Mouse (Mus musculus) MEL (cell line): ENCODE results near the gene Evc. TPM values are rescaled to one million over a fixed set of nuclear protein-coding genes. Genes with fewer than 3 reads are reported as not detected.

Experiments
- DNase-seq: peaks from one replicate; pipeline ENCODE4 v3.0.0; 2011; ENCODE audit warnings: low read depth, low spot score
- H3K27ac ChIP-seq: 2 replicates; pipeline ENCODE4 v1.5.1; 2012; ENCODE audit warnings: low read depth, mild to moderate bottlenecking, control low read depth, low read length, moderate library complexity; ENCODE audit not compliant: control insufficient read depth
- H3K27me3 ChIP-seq, 2 experiments: fragments of 150-350 bp in 1 of 2; sonication (generic) in 1 of 2; 2 replicates each; pipeline ENCODE4 v1.6.1; 2012; ENCODE audit warnings: low read length in 2 of 2, mild to moderate bottlenecking in 2 of 2, improper control_type of control experiment in 1 of 2, moderate library complexity in 1 of 2; ENCODE audit not compliant: insufficient read depth in 2 of 2, control insufficient read depth in 1 of 2
- H3K36me3 ChIP-seq, 2 experiments: 2 replicates each; pipeline ENCODE4 v1.6.1; 2012 to 2014; ENCODE audit warnings: low read length in 2 of 2, improper control_type of control experiment in 1 of 2, inconsistent platforms in 1 of 2, mild to moderate bottlenecking in 1 of 2; ENCODE audit not compliant: insufficient read depth in 2 of 2, control insufficient read depth in 1 of 2
- H3K4me1 ChIP-seq, 2 experiments: fragments of 150-350 bp in 1 of 2; sonication (generic) in 1 of 2; 2 replicates each; pipeline ENCODE4 v1.6.1; 2012; ENCODE audit warnings: low read length in 2 of 2, improper control_type of control experiment in 1 of 2, mild to moderate bottlenecking in 1 of 2; ENCODE audit not compliant: insufficient read depth in 2 of 2, control insufficient read depth in 1 of 2
- H3K4me3 ChIP-seq, 2 experiments: fragments of 150-350 bp in 1 of 2; sonication (generic) in 1 of 2; 2 replicates each; pipeline ENCODE4 v1.5.1; 2012; ENCODE audit warnings: low read depth in 2 of 2, low read length in 2 of 2, mild to moderate bottlenecking in 2 of 2, moderate library complexity in 2 of 2, control low read depth in 1 of 2, improper control_type of control experiment in 1 of 2; ENCODE audit not compliant: control insufficient read depth in 1 of 2, insufficient read depth in 1 of 2
- H3K79me2 ChIP-seq: 2 replicates; pipeline ENCODE4 v1.6.1; 2012; ENCODE audit warnings: mild to moderate bottlenecking, low read length, moderate library complexity; ENCODE audit not compliant: control insufficient read depth, poor library complexity, insufficient read depth
- H3K9ac ChIP-seq: 2 replicates; pipeline ENCODE4 v1.6.1; 2012; ENCODE audit warnings: low read depth, mild to moderate bottlenecking, control low read depth, low read length, moderate library complexity; ENCODE audit not compliant: control insufficient read depth, poor library complexity, severe bottlenecking
- H3K9me3 ChIP-seq: fragments of 150-350 bp; sonication (generic); replicated peaks from 2 replicates; pipeline ENCODE4 v1.6.1; 2012; ENCODE audit warnings: mild to moderate bottlenecking, low read length, improper control_type of control experiment, moderate library complexity; ENCODE audit not compliant: insufficient read depth
- BHLHE40 ChIP-seq: IDR thresholded peaks from 2 replicates; pipeline ENCODE4 v1.6.1; 2012; ENCODE audit warnings: low read depth, mild to moderate bottlenecking, inconsistent platforms, low read length, improper control_type of control experiment, borderline replicate concordance
- CHD1 ChIP-seq: IDR thresholded peaks from 2 replicates; pipeline ENCODE4 v1.6.1; 2012; ENCODE audit warnings: low read depth, mild to moderate bottlenecking, inconsistent platforms, low read length, improper control_type of control experiment
- CHD2 ChIP-seq: IDR thresholded peaks from 2 replicates; pipeline ENCODE4 v1.6.1; 2011; ENCODE audit warnings: low read length, improper control_type of control experiment
- CTCF ChIP-seq, 3 experiments: IDR thresholded peaks in 2 of 3; conservative IDR thresholded peaks in 1 of 3; 2 replicates each; pipeline ENCODE4 v1.5.1; 2011 to 2012; ENCODE audit warnings: low read length in 3 of 3, low read depth in 2 of 3, mild to moderate bottlenecking in 2 of 3, improper control_type of control experiment in 1 of 3, inconsistent platforms in 1 of 3, mixed read lengths in 1 of 3, moderate library complexity in 1 of 3; ENCODE audit not compliant: control insufficient read depth in 1 of 3, insufficient read depth in 1 of 3, poor library complexity in 1 of 3, severe bottlenecking in 1 of 3
- ETS1 ChIP-seq: IDR thresholded peaks from 2 replicates; pipeline ENCODE4 v1.6.1; 2012; ENCODE audit warnings: low read depth, mild to moderate bottlenecking, inconsistent platforms, low read length, improper control_type of control experiment, moderate library complexity
- GABPA ChIP-seq: IDR thresholded peaks from 2 replicates; pipeline ENCODE4 v1.6.1; 2012; ENCODE audit warnings: low read depth, mild to moderate bottlenecking, inconsistent platforms, low read length, improper control_type of control experiment, moderate library complexity
- HCFC1 ChIP-seq: IDR thresholded peaks from 2 replicates; pipeline ENCODE4 v1.6.1; 2012; ENCODE audit warnings: low read depth, mild to moderate bottlenecking, inconsistent platforms, low read length, improper control_type of control experiment, moderate library complexity
- MXI1 ChIP-seq: IDR thresholded peaks from 2 replicates; pipeline ENCODE4 v1.6.1; 2011; ENCODE audit warnings: mild to moderate bottlenecking, low read depth, low read length, improper control_type of control experiment
- NELFE ChIP-seq: IDR thresholded peaks from 2 replicates; pipeline ENCODE4 v1.6.1; 2011; ENCODE audit warnings: low read depth, low read length, improper control_type of control experiment
- POLR2AphosphoS2 ChIP-seq: IDR thresholded peaks from 2 replicates; pipeline ENCODE4 v1.6.1; 2011; ENCODE audit warnings: low read length, improper control_type of control experiment
- RAD21 ChIP-seq: IDR thresholded peaks from 2 replicates; pipeline ENCODE4 v1.6.1; 2011; ENCODE audit warnings: mild to moderate bottlenecking, low read depth, low read length, improper control_type of control experiment
- SIN3A ChIP-seq: IDR thresholded peaks from 2 replicates; pipeline ENCODE4 v1.6.1; 2012; ENCODE audit warnings: low read length, improper control_type of control experiment, inconsistent platforms
- SMC3 ChIP-seq: IDR thresholded peaks from 2 replicates; pipeline ENCODE4 v1.6.1; 2011; ENCODE audit warnings: low read depth, low read length, improper control_type of control experiment
- TAL1 ChIP-seq: IDR thresholded peaks from 2 replicates; pipeline ENCODE4 v1.6.1; 2012; ENCODE audit warnings: mild to moderate bottlenecking, inconsistent platforms, low read length, moderate library complexity, mixed read lengths
- TCF12 ChIP-seq: IDR thresholded peaks from 2 replicates; pipeline ENCODE4 v1.6.1; 2014; ENCODE audit warnings: low read depth, mild to moderate bottlenecking, inconsistent platforms, low read length, improper control_type of control experiment, moderate library complexity
- USF1 ChIP-seq: IDR thresholded peaks from 2 replicates; pipeline ENCODE4 v1.6.1; 2014; ENCODE audit warnings: low read depth, mild to moderate bottlenecking, inconsistent platforms, low read length, improper control_type of control experiment, moderate library complexity
- USF2 ChIP-seq, 2 experiments: IDR thresholded peaks; 2 replicates each; pipeline ENCODE4 v1.6.1; 2011 to 2012; ENCODE audit warnings: improper control_type of control experiment in 2 of 2, low read length in 2 of 2, borderline replicate concordance in 1 of 2, inconsistent platforms in 1 of 2, low read depth in 1 of 2, mild to moderate bottlenecking in 1 of 2; ENCODE audit not compliant: insufficient read depth in 1 of 2
- ZKSCAN1 ChIP-seq: IDR thresholded peaks from 2 replicates; pipeline ENCODE4 v1.6.1; 2012; ENCODE audit warnings: low read depth, mild to moderate bottlenecking, inconsistent platforms, low read length, improper control_type of control experiment, moderate library complexity
- ZNF384 ChIP-seq: IDR thresholded peaks from 2 replicates; pipeline ENCODE4 v1.6.1; 2012; ENCODE audit warnings: low read depth, mild to moderate bottlenecking, inconsistent platforms, low read length, improper control_type of control experiment
- polyA plus RNA-seq, 2 experiments: library from polyadenylated mRNA; stranded (reverse) in 1 of 2; unstranded in 1 of 2; fragments of >175 nt in 1 of 2; fragments of >200 nt in 1 of 2; gene quantifications; 2 replicates each; pipeline versions ENCODE4 v1.2.1 to v1.2.4; 2012; ENCODE audit warnings: low replicate concordance in 2 of 2, low read depth in 1 of 2; ENCODE audit not compliant: insufficient read length in 2 of 2, insufficient read depth in 1 of 2, missing spikeins in 1 of 2
- total RNA-seq: library from RNA; depleted of rRNA; stranded (reverse); fragments of 300-350 nt; gene quantifications from 2 replicates; pipeline ENCODE4 v1.2.3, GENCODE M21; 2012

Evc gene
- total and polyA plus RNA-seq, 3 experiments, result not detected

DNA sequence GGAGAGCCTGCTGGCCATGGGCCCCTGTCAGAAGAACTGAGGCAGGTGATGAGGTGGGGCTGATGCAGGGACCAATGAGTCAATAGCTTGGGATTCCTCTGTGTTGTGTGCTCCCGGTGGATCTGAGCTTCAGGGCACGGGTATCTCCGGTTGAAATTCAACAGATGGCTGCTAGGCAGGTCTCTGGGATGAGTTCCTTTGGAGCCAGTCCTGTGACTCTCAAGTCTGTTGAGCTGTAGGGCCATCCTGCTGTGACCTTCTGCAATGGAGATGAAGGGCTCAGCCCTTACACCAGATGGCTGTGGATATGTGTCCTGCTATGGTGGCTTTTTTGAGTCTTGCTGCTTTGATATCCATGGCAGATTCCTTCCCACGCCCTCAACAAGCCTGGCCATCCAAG, 89.2 kb downstream of the Evc start:
- H3K4me1 ChIP-seq, result no peaks in the 10 kb centered on the region
- no peaks in the 10 kb centered on the region for H3K79me2 ChIP-seq
- no peak for DNase-seq
- no peaks in the 10 kb centered on the region for H3K27me3 ChIP-seq
- no peaks in the 10 kb centered on the region for H3K9me3 ChIP-seq
- H3K4me3 ChIP-seq, result no peak overlapping the region
- no peak overlapping the region for H3K27ac ChIP-seq
- no peaks in the 10 kb centered on the region for H3K36me3 ChIP-seq
- TF ChIP-seq ETS1 (no peak), CHD2 (no peak), USF2 (IDR thresholded peaks at IDR 0.05; ENCODE audit: borderline replicate concordance in 1 of 2, insufficient read depth in 1 of 2, low read depth in 1 of 2, low read length in 2 of 2) (no peak), GABPA (no peak), CHD1 (no peak), TCF12 (no peak), BHLHE40 (no peak), NELFE (no peak)
- H3K9ac ChIP-seq, result no peak overlapping the region

- no peak for TF ChIP-seq CTCF (IDR thresholded peaks at IDR 0.05 in 2 of 3, conservative IDR thresholded peaks at IDR 0.05 in 1 of 3; ENCODE audit: control insufficient read depth in 1 of 3, insufficient read depth in 1 of 3, low read depth in 2 of 3, low read length in 3 of 3, poor library complexity in 1 of 3, severe bottlenecking in 1 of 3)
- no peak for TF ChIP-seq BHLHE40
- no peak for TF ChIP-seq SIN3A
- TF ChIP-seq SMC3, result no peak
- no peak for TF ChIP-seq GABPA
- no peak for TF ChIP-seq CHD1
- TF ChIP-seq MXI1, result no peak
- no peak for TF ChIP-seq USF1
- TF ChIP-seq TAL1, result no peak
- no peak for TF ChIP-seq ZKSCAN1
- no peak for TF ChIP-seq ZNF384
- no peak for TF ChIP-seq POLR2AphosphoS2
- TF ChIP-seq RAD21, result no peak
- no peak for TF ChIP-seq HCFC1
- Histone ChIP-seq H3K4me1 (no peaks in the 10 kb centered on the region), H3K9ac (no peak overlapping the region), H3K27me3 (no peaks in the 10 kb centered on the region), H3K4me3 (no peak overlapping the region), H3K79me2 (no peaks in the 10 kb centered on the region), H3K36me3 (no peaks in the 10 kb centered on the region), H3K27ac (no peak overlapping the region), H3K9me3 (no peaks in the 10 kb centered on the region)
- no peak for DNase-seq
These were observed 90.4 kb downstream of the Evc start for GRCm38 (mm10) chr5:37246138-37246910.
